Mouse (Mus musculus) gastrocnemius, postnatal 14 days (tissue): ENCODE measurements around the gene Pdgfa. TPM values are rescaled to one million over a fixed set of nuclear protein-coding genes. Genes with fewer than 3 reads are reported as not detected.

Experiments
- DNase-seq: peaks from one replicate; pipeline ENCODE4 v3.0.0; 2021; ENCODE audit warnings: mixed read lengths
- intact Hi-C: fragments of 180-260 bp; cut with DNase I; formaldehyde crosslinking; loops from one replicate; pipeline ENCODE4 v1.15.1; 2025; ENCODE audit warnings: low total_unique reads
- total RNA-seq, 2 experiments: library from RNA; stranded (reverse); gene quantifications; 2 replicates each; pipeline ENCODE4 v1.2.3; 2021

Pdgfa gene
- total RNA-seq, 2 experiments from 2014 or later = 15.8 to 22.3 TPM

DNA sequence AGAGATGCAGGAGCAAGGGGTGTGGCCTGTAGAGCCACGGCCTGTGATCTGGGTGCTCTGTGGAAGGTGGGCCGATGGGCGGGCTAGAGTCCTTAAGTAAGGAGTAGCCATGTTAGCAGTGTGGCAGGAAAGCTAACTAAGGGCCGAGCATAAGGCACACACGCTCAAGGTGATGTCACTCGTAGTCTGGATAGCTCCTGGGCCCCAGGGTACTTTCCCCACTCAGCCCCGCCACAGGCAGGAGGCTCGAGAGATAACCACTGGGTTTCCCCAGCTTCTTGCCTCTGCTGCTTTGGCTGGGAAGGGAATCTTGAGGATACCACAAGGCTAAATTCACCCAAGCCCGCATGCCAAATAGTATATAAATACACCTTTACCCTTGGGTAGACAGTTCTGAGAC, 25.8 kb downstream of the Pdgfa start:
- no peak for DNase-seq
- intact Hi-C loops = no loop called here

DNA sequence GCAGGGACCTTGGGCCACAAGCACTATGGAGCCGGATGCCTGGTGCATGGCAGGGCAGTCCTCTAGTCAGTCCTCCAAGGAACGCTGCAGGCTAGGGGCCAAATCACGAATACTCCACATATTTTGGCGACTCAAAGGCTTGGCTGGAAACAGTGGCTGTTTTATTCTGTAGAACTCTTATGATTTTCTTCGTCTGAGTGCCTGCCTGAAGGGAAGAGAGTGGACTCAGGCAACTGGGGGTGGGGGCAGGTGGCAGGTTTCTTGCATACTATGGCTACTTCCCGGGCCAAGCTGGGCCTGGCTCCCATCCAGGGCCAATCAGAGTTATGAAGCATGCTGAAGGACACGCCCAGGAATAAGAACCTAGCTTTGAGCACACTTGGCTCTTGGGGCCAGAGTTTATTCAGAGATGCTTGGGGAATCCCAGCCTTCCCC, 27.1 kb downstream of the Pdgfa start:
- intact Hi-C loops = no loop called here
- peak; percentile 63 for DNase-seq

DNA sequence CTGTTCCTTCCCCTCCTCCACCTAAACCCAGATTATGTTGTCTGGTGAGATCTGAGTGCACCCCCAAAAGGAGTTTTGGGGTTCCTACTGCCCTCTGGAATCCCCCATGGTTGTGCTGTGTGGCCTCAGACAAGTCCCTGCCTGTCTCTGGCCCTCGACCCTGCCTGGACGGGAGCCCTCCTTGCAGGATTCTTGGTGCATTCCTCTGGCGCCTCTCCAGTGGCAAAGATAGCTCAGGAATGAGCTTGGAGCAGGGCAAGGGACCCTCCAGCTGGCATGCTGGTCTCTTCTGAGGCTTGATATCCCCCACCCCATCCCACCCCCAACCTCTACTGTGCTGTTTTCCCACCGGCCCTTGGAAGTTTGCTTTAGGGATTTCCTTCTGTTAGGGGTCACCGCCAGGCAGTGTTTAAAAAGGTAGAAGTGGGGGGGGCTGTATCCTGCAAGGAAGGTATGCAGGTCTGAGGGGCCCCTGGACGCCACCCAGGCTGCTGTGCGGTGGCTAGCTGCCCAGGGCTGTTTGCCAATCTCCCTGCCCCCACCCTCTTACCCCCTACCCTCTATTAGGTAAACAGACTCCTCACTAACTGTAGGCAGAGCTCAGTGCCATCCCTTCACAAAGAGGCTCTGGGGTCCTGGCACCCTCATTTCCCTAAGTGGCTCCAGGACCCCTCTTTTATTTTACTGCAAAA, 31.0 kb downstream of the Pdgfa start:
- DNase-seq = no peak
- intact Hi-C loops = no loop called here

DNA sequence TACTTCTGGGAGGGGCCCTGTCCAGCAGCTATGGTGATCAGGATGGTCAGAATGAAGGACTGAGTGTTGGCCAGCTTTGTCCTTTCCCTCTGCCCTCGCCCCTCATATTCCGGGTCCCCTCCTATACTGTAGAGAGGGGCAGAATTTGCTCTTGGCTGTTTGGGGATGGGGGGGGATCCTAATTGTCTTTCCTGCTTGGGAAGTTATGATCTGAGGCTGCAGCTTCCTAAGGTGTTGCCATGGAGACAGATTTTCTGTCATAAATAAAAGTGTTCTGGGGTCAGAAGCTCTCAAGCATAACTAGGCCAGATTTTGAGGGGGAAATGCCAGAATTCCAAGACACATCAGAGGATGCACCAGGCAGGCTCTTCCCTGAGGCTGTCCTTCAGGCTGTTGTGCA, 31.6 kb downstream of the Pdgfa start:
- DNase-seq = no peak
- intact Hi-C loops = no loop called here

DNA sequence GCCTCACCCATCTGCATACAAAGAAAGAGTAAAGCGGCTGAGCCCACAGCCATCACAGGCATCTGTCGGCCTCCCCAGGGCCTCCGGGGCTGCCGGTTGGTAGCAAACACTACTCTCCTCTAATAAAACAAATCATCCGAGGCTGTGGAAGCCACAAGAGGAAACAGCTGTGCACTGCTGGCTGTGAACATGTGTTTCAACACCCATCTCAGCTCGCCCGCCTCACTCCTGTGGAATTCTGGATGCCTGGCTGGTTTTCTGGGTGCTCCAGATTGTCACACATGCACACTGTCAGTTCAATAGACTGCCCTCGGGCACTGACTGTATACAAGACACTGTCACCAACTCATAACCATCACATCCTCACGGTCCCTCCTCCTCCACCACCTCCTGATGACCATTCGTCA, 40.7 kb downstream of the Pdgfa start:
- peak; percentile 31 for DNase-seq
- intact Hi-C loops = no loop called here

DNA sequence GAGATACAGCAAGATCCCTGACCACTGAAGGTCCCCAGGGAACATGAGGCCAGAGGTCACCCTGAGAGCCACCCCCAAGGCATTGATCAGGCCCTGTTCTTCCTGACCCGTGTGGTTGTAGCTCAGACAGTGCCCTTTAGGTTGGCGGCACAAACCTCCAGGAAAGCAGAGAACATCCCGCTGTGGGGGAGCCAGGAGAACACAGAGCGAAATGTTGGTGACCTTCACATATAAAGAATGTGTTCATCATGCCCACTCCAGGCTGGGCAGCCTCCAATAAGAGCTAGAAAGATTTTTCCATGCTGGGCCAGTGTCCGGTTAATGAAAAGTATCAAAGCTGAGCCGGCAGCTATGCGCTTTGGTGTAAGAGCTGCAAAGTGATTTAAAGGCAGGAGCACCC, 43.2 kb downstream of the Pdgfa start:
- intact Hi-C loops = no loop called here
- DNase-seq = no peak

DNA sequence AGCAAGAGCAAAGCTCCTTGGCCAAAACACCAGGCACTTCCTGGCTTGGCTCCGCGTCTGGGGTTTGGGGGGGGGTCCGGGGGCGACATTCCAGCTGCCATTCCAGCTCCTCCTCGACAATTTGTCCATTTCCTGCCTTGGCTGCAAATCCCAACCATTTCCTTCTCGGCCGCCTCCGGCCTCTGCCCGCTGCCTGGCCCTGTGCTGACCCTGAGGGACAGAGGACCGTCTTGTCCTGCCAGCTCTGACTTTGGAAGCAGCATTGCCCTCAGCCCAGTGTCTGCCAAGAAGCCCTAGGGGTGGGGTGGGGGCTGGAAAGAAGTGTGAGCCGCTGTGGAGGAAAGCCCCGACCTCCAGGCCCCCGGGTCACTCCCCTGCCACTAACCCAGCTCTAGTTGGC, 44.2 kb downstream of the Pdgfa start:
- intact Hi-C loops = no loop called here
- no peak for DNase-seq

DNA sequence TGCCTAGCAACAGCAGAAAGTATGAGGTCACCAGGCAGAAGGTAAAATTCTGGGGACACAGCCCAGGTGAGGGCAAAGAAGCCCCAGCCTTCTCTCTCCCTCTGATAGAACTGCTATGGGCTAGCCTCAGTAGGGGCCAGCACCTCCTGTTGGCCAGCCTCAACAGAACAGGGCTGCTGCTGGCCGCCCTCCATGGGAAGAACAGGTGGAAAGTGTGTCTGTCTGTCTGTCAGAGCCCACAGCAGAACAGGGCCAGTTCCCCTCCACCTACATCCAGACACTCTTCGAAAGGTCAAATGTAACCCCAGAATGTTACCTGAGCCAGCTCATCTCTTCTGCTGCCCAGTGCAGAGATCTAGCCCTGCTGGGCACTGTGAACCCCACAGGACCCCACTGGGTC, 45.9 kb downstream of the Pdgfa start:
- peak; percentile 66 for DNase-seq

DNA sequence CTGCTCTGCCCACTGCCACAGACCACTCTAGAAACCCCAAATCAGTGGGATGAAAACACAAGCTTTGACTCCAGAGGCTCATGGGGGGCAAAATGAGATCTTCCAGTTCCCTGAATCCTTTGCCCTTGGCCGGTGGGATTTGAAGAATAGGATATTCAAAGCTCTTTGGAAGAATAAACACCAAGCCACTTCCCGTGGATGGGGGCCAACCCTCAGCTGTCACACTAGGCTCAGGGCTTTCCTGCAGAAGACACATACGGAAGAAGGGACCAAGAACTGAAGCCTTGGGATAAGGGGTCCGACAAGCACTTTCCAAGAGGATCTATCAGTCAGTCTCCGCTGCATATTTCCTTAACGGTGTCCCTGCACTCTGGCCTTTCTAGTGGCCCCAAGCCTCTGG, 48.0 kb downstream of the Pdgfa start:
- no peak for DNase-seq
- intact Hi-C loops = no loop called here

More for the DNA sequence above, 45.9 kb downstream of the Pdgfa start:
- intact Hi-C loops = no loop called here

DNA sequence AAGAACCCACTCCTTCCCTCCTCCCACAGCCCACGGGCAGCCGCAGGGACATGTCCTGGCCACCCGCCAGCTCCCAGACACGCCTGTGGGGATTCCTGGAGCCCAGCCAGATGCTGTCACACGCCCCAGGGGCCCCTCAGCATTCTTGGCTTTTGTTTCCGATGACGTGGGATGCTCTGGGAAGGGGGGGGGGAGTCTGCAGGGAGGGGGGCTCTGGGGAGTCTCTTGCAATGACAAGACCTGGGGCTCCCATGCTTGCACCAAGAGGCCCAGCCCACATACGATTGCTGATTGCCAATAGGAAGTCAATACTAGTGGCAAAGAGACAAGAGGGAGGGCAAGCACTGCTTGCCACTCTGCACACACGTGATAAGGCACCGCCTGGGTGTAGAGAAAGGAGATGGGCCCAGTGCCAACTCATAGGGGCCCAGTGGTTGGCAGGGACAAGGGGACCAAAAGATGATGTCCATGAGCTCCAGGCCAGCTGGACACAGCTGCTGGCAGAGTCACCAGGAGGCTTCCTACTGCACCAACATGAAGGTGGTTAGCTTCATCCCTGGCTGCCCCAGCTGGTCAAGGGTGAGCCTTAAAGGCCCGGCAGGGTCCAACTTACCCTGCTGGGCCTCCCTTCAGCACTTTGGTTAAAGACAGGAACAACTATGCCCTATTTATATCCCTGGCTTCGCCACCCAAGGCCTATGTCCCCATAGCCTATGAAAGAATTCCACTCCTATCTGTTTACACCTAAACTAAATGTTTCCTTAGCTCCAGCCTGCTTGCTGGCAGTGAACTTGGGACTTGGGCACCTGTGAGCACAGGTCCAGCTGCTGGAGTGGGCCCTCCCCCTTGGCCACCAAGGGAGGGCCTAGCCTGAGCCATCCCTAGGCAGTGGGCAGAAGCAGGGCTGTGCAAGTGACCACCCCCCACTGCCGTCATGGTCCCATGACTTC, 48.9 kb downstream of the Pdgfa start:
- intact Hi-C loops = no loop called here
- peak; percentile 61 for DNase-seq

DNA sequence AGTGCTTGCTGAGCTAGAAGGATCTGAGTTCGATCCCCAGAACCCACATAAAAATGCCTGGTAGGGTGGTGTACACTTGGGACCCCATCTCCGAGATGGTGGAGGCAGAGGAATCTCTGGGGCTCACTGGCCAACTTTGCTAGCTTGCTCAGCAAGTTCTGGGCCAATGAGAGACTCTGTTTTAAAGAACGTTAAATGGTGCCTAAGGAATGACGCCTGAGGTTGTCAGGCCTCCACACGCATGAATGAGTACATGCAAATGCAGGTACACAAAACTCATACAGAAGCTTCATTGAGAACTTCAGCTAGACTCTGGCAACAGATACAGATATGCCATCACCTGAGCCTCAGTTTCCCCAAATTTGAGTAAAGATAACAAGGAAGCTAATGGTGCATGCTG, 49.7 kb downstream of the Pdgfa start:
- intact Hi-C loops = no loop called here
- DNase-seq = no peak

DNA sequence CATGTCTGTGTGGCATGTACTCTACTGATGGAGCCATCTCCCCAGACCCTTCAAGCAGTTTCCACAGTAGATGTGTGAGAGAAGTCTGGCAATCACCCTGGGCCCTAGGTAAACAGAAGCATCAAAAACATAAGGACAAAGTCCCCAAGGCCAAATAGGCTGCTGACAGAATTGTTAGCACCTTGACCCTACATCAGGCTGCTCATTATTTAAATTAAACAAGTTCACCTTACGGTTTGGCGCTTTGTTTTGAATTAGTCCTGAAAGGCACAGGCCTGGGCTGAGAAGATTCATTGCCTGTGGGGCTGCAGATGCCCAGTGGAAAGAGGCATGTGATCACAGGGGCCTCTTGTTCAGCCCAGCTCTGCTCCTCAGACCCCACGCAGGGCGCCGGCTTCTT, 50.2 kb downstream of the Pdgfa start:
- no peak for DNase-seq
- intact Hi-C loops = no loop called here

DNA sequence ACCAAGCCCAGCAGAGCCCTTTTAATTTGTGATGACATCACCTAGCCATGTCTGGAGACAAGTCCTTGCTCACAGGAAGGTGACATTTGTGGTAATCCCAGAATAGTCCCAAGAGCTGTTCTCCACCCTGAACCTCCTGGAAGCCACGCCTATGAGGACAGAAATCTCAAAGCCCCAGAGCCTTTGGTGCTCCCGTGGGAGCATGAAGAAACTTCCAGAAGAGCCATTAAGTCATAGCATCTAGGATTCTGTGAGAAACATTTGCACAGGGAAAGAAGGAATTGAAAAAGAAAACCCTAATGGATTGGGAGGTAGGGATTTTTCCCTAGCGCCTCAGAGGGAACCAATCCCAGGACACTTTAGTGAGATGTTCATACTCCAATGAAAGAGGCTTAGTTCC, 52.2 kb downstream of the Pdgfa start:
- no peak for DNase-seq
- intact Hi-C loops = no loop called here

DNA sequence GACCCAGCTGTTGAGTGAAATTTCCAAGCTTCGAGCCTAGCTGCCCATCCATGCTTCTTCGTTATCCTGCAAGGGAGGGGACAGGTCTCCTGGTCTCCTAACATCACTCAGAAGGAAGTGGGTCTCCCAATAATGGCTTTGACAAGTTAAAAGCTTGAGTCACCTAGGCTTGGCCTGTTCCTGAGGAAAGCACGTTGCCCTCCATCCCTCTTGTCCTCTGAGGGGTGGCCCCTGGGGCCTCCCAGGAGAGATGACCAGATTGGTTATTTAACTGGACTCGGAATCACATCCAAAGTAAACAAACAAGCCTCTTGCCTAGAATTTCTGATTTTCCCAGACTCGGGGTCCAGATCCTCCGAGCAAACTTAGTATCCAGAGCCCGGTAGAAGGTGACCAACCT, 52.6 kb downstream of the Pdgfa start:
- no peak for DNase-seq
- intact Hi-C loops = no loop called here

DNA sequence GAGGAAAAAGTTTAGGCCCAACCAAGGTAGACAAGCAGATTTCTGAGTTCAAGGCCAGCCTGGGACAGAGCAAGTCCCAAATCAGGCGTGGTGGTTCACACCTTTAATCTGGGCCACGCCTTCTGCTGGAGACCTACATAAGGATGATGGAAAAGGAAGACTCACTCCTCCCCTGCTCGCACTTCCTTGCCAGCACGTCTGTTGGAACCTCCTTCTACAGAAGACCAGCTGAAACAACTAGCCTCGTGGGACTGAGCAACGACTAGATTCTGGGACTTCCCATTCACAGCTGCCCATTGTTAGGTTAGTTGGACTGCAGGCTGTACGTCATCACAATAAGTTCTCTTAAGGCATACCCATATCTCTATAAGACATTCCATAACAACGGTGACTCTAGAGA, 55.3 kb downstream of the Pdgfa start:
- intact Hi-C loops = no loop called here
- no peak for DNase-seq

DNA sequence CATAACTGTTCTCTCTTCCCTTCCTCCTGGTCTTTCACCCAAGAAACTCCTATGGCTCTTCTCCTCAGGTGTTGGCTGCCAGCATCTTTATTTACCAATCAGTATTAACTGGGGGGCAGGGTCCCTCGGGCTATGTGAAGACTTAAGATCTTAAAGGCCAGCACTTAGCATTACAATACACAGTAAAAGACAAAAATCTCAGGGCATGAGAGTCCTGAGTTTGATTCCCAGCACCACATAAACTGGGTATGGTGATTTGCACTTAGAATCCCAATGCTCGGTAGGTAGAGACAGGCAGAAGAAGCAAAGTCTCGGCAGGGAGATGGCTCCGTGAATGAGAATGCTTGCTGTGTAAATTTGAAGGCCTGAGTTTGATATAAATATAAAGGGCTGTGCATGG, 56.6 kb downstream of the Pdgfa start:
- DNase-seq = no peak
- intact Hi-C loops = no loop called here

DNA sequence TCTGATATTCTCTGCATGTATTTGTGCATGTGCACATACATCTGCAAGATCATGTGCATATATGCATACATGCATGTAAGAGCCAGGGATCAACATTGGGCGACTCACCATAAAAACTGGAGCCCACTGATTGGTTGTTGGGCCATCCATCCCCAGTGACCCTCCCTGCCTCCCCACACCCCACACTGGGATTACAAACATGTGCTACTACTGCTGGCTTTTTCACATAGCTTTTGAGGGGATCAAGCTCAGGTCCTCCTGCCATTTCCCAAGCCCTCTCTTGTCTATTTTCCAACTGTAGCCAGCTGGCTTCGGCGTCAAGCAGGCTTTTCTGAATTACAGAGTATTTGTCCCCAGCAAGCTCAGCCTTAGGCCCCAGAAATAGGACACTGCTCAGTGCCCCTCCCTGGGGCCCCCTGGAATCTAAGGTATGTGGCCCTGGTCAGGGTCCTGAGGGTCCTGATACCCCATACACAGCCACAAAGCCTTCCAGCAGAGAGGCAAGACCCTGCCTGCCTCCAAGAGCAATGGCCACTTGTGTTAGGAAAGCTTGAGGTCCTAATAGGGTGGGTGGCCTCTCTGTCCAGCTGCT, 58.5 kb downstream of the Pdgfa start:
- intact Hi-C loops = no loop called here
- DNase-seq = no peak

DNA sequence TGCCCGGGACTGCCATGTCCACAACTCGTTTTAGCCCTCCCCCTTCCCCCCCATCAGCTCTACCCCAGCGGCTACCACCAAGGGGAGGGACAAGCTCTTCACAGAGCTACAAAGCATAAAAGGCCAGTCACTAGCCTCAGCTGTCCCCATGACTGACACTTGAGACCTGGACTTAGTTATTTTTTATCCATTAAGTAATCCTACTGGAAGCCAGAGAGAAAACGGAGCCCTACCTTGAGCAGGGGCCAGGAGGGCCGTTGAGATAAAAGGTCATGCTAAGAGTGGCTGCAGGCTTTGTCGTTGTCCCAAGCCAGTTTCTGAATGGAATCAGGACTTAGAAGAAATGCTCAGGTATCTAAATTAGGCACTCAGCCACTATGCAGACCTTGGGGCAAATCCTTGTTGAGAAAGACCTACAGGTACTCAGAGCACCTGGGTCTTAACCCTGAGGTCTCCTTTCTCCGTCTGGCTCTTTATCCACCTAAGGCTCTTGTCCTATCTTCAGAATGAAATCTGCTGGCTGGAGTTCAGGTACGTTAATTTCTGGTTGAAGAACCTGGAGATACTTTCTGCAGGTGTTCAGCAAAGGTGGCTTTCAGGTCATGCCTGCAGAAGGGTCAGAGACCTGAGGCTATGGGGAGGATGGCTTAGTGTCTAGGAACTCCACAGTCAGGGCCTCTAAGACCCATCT, 60.6 kb downstream of the Pdgfa start:
- peak; percentile 52 for DNase-seq
- intact Hi-C loops = no loop called here

DNA sequence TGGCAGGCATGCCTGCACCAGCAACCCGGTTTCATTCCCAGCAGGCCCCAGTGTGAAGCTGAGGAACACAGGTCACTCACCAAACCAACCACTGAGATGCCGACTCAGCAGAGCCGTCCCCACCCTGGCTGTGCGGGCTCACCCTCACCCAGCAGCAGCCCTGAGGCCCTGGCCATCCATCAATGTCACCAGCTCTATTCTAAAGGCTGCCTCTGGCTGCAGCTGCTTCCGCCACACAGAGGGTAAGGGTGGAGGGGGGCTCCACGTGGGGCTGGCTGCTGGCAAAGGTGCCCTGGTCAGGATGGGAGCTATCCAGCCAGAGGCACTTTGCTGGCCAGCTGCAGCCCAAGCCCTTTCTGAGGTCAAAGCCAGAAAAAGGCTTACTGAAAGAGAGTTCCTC, 62.6 kb downstream of the Pdgfa start:
- peak; percentile 40 for DNase-seq
- intact Hi-C loops = no loop called here
